Mouse (Mus musculus): ENCODE data around the gene Esrra. TPM values are rescaled to one million over a fixed set of nuclear protein-coding genes. Genes with fewer than 3 reads are reported as not detected.

Gene Esrra
- polyA plus RNA-seq, 1 experiment from 2014 or later = 9.9 TPM

DNA sequence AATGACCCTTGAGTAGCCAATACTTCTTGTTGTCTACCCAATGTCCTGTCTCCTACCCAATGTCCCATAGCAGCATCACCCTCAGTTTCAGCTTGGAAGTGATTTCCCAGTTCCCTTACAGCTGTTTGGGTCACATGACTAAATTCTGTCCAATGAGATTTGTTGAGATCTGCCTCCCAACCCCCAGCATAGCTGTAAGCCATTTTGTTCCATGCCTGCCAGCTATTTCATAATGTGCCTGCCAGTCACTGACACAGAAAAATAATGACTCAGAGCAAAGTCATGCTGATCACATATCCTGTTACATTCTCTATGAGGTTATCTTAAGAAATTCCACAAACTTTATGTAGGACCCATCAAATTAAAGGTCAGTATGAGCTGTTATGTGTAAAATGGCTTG, 44.8 kb downstream of the Esrra start:
- DNase-seq (ENCODE audit: low spot score) (no peak), ATAC-seq (replicated peaks; ENCODE audit: low FRiP score, low TSS enrichment, low read depth) (no peak)
- no peaks in the 10 kb centered on the region for H3K36me3 ChIP-seq (ENCODE audit: control insufficient read depth, insufficient read depth, low read length)
- H3K27me3 ChIP-seq (replicated peaks; ENCODE audit: control insufficient read depth, insufficient read depth, low read length) = no peaks in the 10 kb centered on the region
- H3K9me3 ChIP-seq (ENCODE audit: control insufficient read depth, low read length) = peaks cover 4% of the 10 kb centered on the region; the same call in 1 of the 2 replicates
- no peak overlapping the region for H3K4me2 ChIP-seq (ENCODE audit: low read length)
- H3K4me1 ChIP-seq (replicated peaks; ENCODE audit: control insufficient read depth, insufficient read depth, low read length) = no peaks in the 10 kb centered on the region
- H3K9ac ChIP-seq (ENCODE audit: low read length) = no peak overlapping the region
- no peak overlapping the region for H3K27ac ChIP-seq (ENCODE audit: low read depth)
- H3K4me3 ChIP-seq (ENCODE audit: low read depth, low read length) = no peak overlapping the region

DNA sequence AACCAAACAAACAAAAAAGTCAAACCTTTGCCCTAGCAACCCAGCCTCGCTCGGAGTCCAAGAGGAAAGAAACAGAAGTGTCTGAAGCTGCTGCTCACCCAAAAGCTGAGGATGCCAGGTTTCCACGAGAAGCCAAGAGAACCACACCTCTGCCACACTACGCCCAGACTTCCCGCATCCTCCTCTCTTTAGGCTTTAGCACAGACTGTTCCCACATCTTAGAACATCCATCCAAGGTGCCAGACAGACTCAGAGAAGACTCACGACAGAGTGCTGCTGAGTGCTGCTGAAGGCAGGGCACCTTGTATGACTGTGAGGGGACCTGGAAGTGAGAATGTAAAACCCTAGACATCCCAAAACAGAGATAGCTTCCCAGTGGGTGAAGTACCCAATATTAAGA, 45.8 kb downstream of the Esrra start:
- no peak for ATAC-seq (replicated peaks; ENCODE audit: low FRiP score, low TSS enrichment, low read depth)
- WGBS = 85% methylated on average over 6 of the region's 6 CpGs

DNA sequence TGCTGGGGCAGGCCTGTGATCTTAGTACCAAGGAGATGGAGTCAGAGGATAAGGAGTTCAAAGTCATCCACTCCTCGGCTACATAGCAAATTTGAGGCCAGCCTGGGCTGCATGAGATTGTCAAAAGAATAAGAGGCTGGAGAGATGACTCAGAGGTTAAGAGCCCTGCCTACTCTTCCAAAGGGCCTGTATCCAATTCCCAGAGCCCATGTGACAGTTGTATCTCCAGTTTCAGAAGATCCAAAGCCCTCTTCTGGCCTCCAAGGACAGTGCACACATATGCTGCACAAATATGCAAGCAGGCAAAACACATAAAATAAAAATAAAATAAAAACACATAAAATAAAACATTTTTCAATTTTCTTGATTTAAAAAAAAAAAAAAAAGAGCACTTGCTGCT, 47.4 kb downstream of the Esrra start:
- Histone ChIP-seq H3K27me3 (replicated peaks; ENCODE audit: control insufficient read depth, insufficient read depth, low read length) (no peaks in the 10 kb centered on the region), H3K36me3 (ENCODE audit: control insufficient read depth, insufficient read depth, low read length) (no peaks in the 10 kb centered on the region), H3K4me2 (ENCODE audit: low read length) (no peak overlapping the region), H3K4me1 (replicated peaks; ENCODE audit: control insufficient read depth, insufficient read depth, low read length) (no peaks in the 10 kb centered on the region), H3K4me3 (ENCODE audit: low read depth, low read length) (no peak overlapping the region), H3K9ac (ENCODE audit: low read length) (no peak overlapping the region), H3K9me3 (ENCODE audit: control insufficient read depth, low read length) (no peaks in the 10 kb centered on the region), H3K27ac (ENCODE audit: low read depth) (no peak overlapping the region)
- DNase-seq (ENCODE audit: low spot score) (no peak), ATAC-seq (replicated peaks; ENCODE audit: low FRiP score, low TSS enrichment, low read depth) (no peak)
- 88% methylated on average over 1 of the region's 1 CpGs for WGBS

More for the DNA sequence above, 45.8 kb downstream of the Esrra start:
- Histone ChIP-seq H3K9me3 (ENCODE audit: control insufficient read depth, low read length) (peaks cover 4% of the 10 kb centered on the region; the same call in 1 of the 2 replicates), H3K4me3 (ENCODE audit: low read depth, low read length) (no peak overlapping the region), H3K4me1 (replicated peaks; ENCODE audit: control insufficient read depth, insufficient read depth, low read length) (no peaks in the 10 kb centered on the region), H3K27ac (ENCODE audit: low read depth) (no peak overlapping the region), H3K27me3 (replicated peaks; ENCODE audit: control insufficient read depth, insufficient read depth, low read length) (no peaks in the 10 kb centered on the region), H3K9ac (ENCODE audit: low read length) (no peak overlapping the region), H3K4me2 (ENCODE audit: low read length) (no peak overlapping the region), H3K36me3 (ENCODE audit: control insufficient read depth, insufficient read depth, low read length) (no peaks in the 10 kb centered on the region)
- no peak for DNase-seq (ENCODE audit: low spot score)

DNA sequence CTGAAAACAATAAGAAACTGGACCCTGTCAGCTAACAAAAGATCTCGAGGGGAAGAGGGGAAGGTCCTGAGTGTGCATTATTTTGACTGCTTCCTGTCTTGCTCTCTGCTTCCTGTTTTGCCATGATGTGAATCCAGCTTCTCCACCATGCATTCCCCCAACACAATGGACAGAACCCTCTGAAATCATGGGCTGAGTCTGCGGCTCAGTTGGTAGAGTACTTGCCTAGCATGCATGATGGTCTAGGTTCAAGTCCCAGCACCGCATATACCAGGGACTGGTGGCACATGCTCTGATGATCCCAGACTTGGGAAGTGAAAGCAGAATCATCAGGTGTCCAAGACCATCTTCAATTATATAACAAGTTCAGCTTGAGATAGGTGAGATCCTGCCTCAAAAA, 48.9 kb downstream of the Esrra start:
- H3K9me3 ChIP-seq (ENCODE audit: control insufficient read depth, low read length) = no peaks in the 10 kb centered on the region
- H3K4me3 ChIP-seq (ENCODE audit: low read depth, low read length) = no peak overlapping the region
- H3K27ac ChIP-seq (ENCODE audit: low read depth) = no peak overlapping the region
- H3K36me3 ChIP-seq (ENCODE audit: control insufficient read depth, insufficient read depth, low read length) = no peaks in the 10 kb centered on the region
- WGBS = 67% methylated on average over 3 of the region's 3 CpGs
- H3K27me3 ChIP-seq (replicated peaks; ENCODE audit: control insufficient read depth, insufficient read depth, low read length) = no peaks in the 10 kb centered on the region
- ATAC-seq (replicated peaks; ENCODE audit: low FRiP score, low TSS enrichment, low read depth) (no peak), DNase-seq (ENCODE audit: low spot score) (no peak)
- no peak overlapping the region for H3K9ac ChIP-seq (ENCODE audit: low read length)
- no peaks in the 10 kb centered on the region for H3K4me1 ChIP-seq (replicated peaks; ENCODE audit: control insufficient read depth, insufficient read depth, low read length)
- H3K4me2 ChIP-seq (ENCODE audit: low read length) = no peak overlapping the region

DNA sequence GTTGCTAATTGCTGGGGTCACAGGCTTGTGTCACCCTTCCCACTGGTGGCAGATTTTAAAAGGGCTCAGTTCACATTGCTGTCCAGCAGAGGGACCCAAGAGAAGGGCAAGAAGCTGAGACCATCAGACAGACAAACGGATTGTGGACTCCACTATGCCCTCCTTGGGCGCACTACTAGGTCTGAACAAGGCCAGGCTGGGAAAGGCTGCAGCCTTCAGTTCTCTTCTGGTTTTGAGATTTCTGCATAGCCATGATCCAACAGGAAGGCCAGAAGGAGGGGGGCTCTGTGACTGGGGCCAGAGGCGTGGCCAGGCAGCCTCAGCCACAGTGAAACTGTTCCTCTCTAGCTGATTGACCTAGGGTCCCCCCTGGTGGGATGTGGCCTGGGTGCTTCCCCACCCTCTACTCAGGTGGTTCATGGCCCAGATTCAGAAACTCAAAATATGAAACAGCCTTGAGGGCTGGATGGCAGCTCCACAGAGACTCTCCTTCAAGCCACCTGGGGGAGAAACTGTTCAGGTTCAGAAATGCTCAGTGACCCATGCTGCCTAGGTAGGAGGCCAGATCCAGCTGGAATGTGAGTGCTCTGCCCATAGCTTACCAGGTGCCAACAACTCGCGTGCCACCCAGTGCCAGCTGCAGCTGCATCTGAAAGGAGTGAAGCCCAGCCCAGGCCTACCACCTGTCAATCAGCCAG, 49.9 kb downstream of the Esrra start:
- 68% methylated on average over 5 of the region's 5 CpGs for WGBS
- H3K27me3 ChIP-seq (replicated peaks; ENCODE audit: control insufficient read depth, insufficient read depth, low read length) = no peaks in the 10 kb centered on the region
- no peak overlapping the region for H3K9ac ChIP-seq (ENCODE audit: low read length)
- ATAC-seq (replicated peaks; ENCODE audit: low FRiP score, low TSS enrichment, low read depth) = 0 out of 2 replicates have a peak, but pooled peaks have one; percentile 23
- DNase-seq (ENCODE audit: low spot score) = no peak
- H3K4me1 ChIP-seq (replicated peaks; ENCODE audit: control insufficient read depth, insufficient read depth, low read length) = no peaks in the 10 kb centered on the region
- H3K4me2 ChIP-seq (ENCODE audit: low read length) = no peak overlapping the region
- no peak overlapping the region for H3K4me3 ChIP-seq (ENCODE audit: low read depth, low read length)
- H3K9me3 ChIP-seq (ENCODE audit: control insufficient read depth, low read length) = no peaks in the 10 kb centered on the region
- no peaks in the 10 kb centered on the region for H3K36me3 ChIP-seq (ENCODE audit: control insufficient read depth, insufficient read depth, low read length)
- no peak overlapping the region for H3K27ac ChIP-seq (ENCODE audit: low read depth)

DNA sequence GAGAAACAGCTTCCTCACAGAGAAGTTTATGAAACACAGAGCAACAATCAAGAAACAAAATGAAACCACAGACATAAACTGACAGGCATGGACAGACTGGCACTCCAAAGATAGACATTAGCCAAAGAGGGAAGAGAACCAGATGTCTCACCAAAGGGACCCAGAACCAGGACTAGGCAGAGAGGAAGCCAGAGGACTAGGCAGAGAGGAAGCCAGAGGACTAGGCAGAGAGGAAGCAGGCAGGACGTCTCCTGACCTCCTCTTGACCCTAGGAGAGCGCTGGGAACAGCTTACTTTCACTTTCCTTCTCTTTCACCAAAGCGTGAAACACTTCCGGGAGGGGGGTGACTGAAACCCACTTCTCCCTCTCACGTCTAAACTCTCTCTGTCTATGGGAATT, 52.3 kb downstream of the Esrra start:
- no peaks in the 10 kb centered on the region for H3K36me3 ChIP-seq (ENCODE audit: control insufficient read depth, insufficient read depth, low read length)
- 1% methylated on average over 5 of the region's 5 CpGs for WGBS
- H3K27ac ChIP-seq (ENCODE audit: low read depth) = no peak overlapping the region; the same call in 1 of the 2 replicates
- no peak overlapping the region for H3K9ac ChIP-seq (ENCODE audit: low read length)
- DNase-seq (ENCODE audit: low spot score) = peak; percentile 69
- H3K4me2 ChIP-seq (ENCODE audit: low read length) = peak overlapping the region; percentile 45
- ATAC-seq (replicated peaks; ENCODE audit: low FRiP score, low TSS enrichment, low read depth) = no peak
- H3K4me1 ChIP-seq (replicated peaks; ENCODE audit: control insufficient read depth, insufficient read depth, low read length) = no peaks in the 10 kb centered on the region
- no peaks in the 10 kb centered on the region for H3K27me3 ChIP-seq (replicated peaks; ENCODE audit: control insufficient read depth, insufficient read depth, low read length)
- peak overlapping the region; percentile 17; the same call in 1 of the 2 replicates for H3K4me3 ChIP-seq (ENCODE audit: low read depth, low read length)
- no peaks in the 10 kb centered on the region for H3K9me3 ChIP-seq (ENCODE audit: control insufficient read depth, low read length)

DNA sequence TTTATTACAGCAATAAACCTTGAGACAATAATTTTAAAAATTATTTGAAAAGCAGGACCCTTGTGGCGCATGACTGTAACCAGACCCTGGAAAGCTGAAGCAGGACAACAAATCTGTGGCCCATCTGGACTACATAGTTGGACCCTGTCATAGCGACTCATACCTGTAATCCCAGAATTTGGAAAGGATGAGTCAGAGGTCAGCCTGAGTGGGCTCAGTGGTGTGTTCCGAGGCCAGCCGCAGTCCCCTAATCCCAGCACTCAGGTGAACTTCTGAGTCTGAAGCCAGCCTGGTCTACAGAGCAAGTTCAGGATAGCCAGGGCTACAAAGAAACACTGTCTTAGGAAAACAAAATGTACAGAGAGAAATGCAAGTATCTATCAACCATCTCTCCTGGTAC, 60.2 kb downstream of the Esrra start:
- DNase-seq (ENCODE audit: low spot score) (no peak), ATAC-seq (replicated peaks; ENCODE audit: low FRiP score, low TSS enrichment, low read depth) (no peak)
- H3K9ac ChIP-seq (ENCODE audit: low read length) = no peak overlapping the region
- 87% methylated on average over 4 of the region's 4 CpGs for WGBS
- no peaks in the 10 kb centered on the region for H3K4me1 ChIP-seq (replicated peaks; ENCODE audit: control insufficient read depth, insufficient read depth, low read length)
- H3K4me3 ChIP-seq (ENCODE audit: low read depth, low read length) = no peak overlapping the region
- no peaks in the 10 kb centered on the region for H3K27me3 ChIP-seq (replicated peaks; ENCODE audit: control insufficient read depth, insufficient read depth, low read length)
- no peak overlapping the region for H3K4me2 ChIP-seq (ENCODE audit: low read length)
- H3K27ac ChIP-seq (ENCODE audit: low read depth) = no peak overlapping the region
- no peaks in the 10 kb centered on the region for H3K9me3 ChIP-seq (ENCODE audit: control insufficient read depth, low read length)
- no peaks in the 10 kb centered on the region for H3K36me3 ChIP-seq (ENCODE audit: control insufficient read depth, insufficient read depth, low read length)

Small RNAs within 50 kb of the gene (microRNA-seq; reads per million reads assigned to microRNA genes)
- 1.4 reads per million, percentile 16 among the genes with 10 or more reads in this experiment for gene Mir6990

Other genes with a start within 250 kb of the Esrra start
- gene Rps6ka4, start 81.2 kb downstream of the Esrra start, polyA plus RNA-seq (2014; fragmentation: Nextera tagmentation; extraction: Ambion mirVana) = 18.9 and 20.3 TPM in 2 replicates
- 0.85 and 1.0 TPM in 2 replicates for gene Ccdc88b, start 63.6 kb downstream of the Esrra start, polyA plus RNA-seq (2014; fragmentation: Nextera tagmentation; extraction: Ambion mirVana)
- gene Trmt112, start 12.1 kb downstream of the Esrra start, polyA plus RNA-seq (2014; fragmentation: Nextera tagmentation; extraction: Ambion mirVana) = 136 and 150 TPM in 2 replicates
- gene Prdx5, start 11.7 kb downstream of the Esrra start, polyA plus RNA-seq (2014; fragmentation: Nextera tagmentation; extraction: Ambion mirVana) = 116 and 139 TPM in 2 replicates
- 0.70 and 1.4 TPM in 2 replicates for gene Catsperz, start 3.6 kb upstream of the Esrra start, polyA plus RNA-seq (2014; fragmentation: Nextera tagmentation; extraction: Ambion mirVana)
- gene Kcnk4, start 12.7 kb upstream of the Esrra start, polyA plus RNA-seq (2014; fragmentation: Nextera tagmentation; extraction: Ambion mirVana) = 0.22 TPM in 1 of 2 replicates, not detected in the other
- gene Bad, start 20.0 kb upstream of the Esrra start, polyA plus RNA-seq (2014; fragmentation: Nextera tagmentation; extraction: Ambion mirVana) = 58.1 and 63.5 TPM in 2 replicates
- 20.2 and 21.8 TPM in 2 replicates for gene Gpr137, start 20.7 kb upstream of the Esrra start, polyA plus RNA-seq (2014; fragmentation: Nextera tagmentation; extraction: Ambion mirVana)
- gene Ppp1r14b, start 53.2 kb upstream of the Esrra start, polyA plus RNA-seq (2014; fragmentation: Nextera tagmentation; extraction: Ambion mirVana) = 111 and 199 TPM in 2 replicates
- 123 and 138 TPM in 2 replicates for gene Plcb3, start 54.7 kb upstream of the Esrra start, polyA plus RNA-seq (2014; fragmentation: Nextera tagmentation; extraction: Ambion mirVana)
- gene Fkbp2, start 58.7 kb upstream of the Esrra start, polyA plus RNA-seq (2014; fragmentation: Nextera tagmentation; extraction: Ambion mirVana) = 96.9 and 103 TPM in 2 replicates
- gene Vegfb, start 65.8 kb upstream of the Esrra start, polyA plus RNA-seq (2014; fragmentation: Nextera tagmentation; extraction: Ambion mirVana) = 38.7 and 50.5 TPM in 2 replicates
- 23.3 and 25.2 TPM in 2 replicates for gene Dnajc4, start 70.8 kb upstream of the Esrra start, polyA plus RNA-seq (2014; fragmentation: Nextera tagmentation; extraction: Ambion mirVana)
- gene Nudt22, start 74.3 kb upstream of the Esrra start, polyA plus RNA-seq (2014; fragmentation: Nextera tagmentation; extraction: Ambion mirVana) = 14.6 and 16.1 TPM in 2 replicates
- 9.5 and 10.3 TPM in 2 replicates for gene Trpt1, start 74.3 kb upstream of the Esrra start, polyA plus RNA-seq (2014; fragmentation: Nextera tagmentation; extraction: Ambion mirVana)
- gene Fermt3, start 97.7 kb upstream of the Esrra start, polyA plus RNA-seq (2014; fragmentation: Nextera tagmentation; extraction: Ambion mirVana) = 7.0 and 7.3 TPM in 2 replicates
- 212 and 227 TPM in 2 replicates for gene Stip1, start 118.2 kb upstream of the Esrra start, polyA plus RNA-seq (2014; fragmentation: Nextera tagmentation; extraction: Ambion mirVana)
- 7.1 and 8.5 TPM in 2 replicates for gene Macrod1, start 135.0 kb upstream of the Esrra start, polyA plus RNA-seq (2014; fragmentation: Nextera tagmentation; extraction: Ambion mirVana)
- 3.6 TPM in 2 replicates for gene Flrt1, start 183.9 kb upstream of the Esrra start, polyA plus RNA-seq (2014; fragmentation: Nextera tagmentation; extraction: Ambion mirVana)

All from intestine, embryonic 14.5 days (tissue).